Mouse (Mus musculus): ENCODE data around the gene Mki67. TPM values are rescaled to one million over a fixed set of nuclear protein-coding genes. Genes with fewer than 3 reads are reported as not detected.

Mki67 gene
- 3.7 and 5.3 TPM in 2 replicates for polyA plus RNA-seq (2014; fragmentation: Nextera tagmentation; extraction: Ambion mirVana)

GRCm38 (mm10) chr7:135715642-135716444 is at the start of gene Mki67:
TSS of gene Mki67 (minus strand) at chr7:135716361.
- H3K4me3 ChIP-seq (ENCODE audit: low read depth, low read length): peak within 1 kb of the TSS; percentile 64
- peak within 1 kb of the TSS; percentile 97 for H3K4me2 ChIP-seq (ENCODE audit: low read depth, low read length)
- WGBS: under 1% methylated on average over 71 of the region's 82 CpGs
- peak within 1 kb of the TSS; percentile 42 for H3K9ac ChIP-seq (replicated peaks; ENCODE audit: low read depth, low read length)
- peak; percentile 73 for ATAC-seq (ENCODE audit: low read depth)
- H3K36me3 ChIP-seq (ENCODE audit: control insufficient read depth, insufficient read depth, low read length): no peaks in the 10 kb centered on the region
- 0 out of 2 replicates have a peak, but pooled peaks cover 2% of the 10 kb centered on the region for H3K4me1 ChIP-seq (ENCODE audit: control insufficient read depth, insufficient read depth, low read length)
- no peaks in the 10 kb centered on the region for H3K9me3 ChIP-seq (ENCODE audit: control insufficient read depth, low read length)
- no peak within 1 kb of the TSS for H3K27ac ChIP-seq (ENCODE audit: low read depth, low read length)
- H3K27me3 ChIP-seq (ENCODE audit: control insufficient read depth, insufficient read depth, low read length): no peaks in the 10 kb centered on the region

- no peaks in the 10 kb centered on the region for H3K27me3 ChIP-seq (ENCODE audit: control insufficient read depth, insufficient read depth, low read length)
- no peak overlapping the region for H3K4me3 ChIP-seq (ENCODE audit: low read depth, low read length)
- no peaks in the 10 kb centered on the region for H3K9me3 ChIP-seq (ENCODE audit: control insufficient read depth, low read length)
- no peak overlapping the region for H3K4me2 ChIP-seq (ENCODE audit: low read depth, low read length)
- no peaks in the 10 kb centered on the region for H3K36me3 ChIP-seq (ENCODE audit: control insufficient read depth, insufficient read depth, low read length)
- no peak for ATAC-seq (ENCODE audit: low read depth)
- H3K9ac ChIP-seq (replicated peaks; ENCODE audit: low read depth, low read length): no peak overlapping the region
- H3K4me1 ChIP-seq (ENCODE audit: control insufficient read depth, insufficient read depth, low read length): no peaks in the 10 kb centered on the region
- H3K27ac ChIP-seq (ENCODE audit: low read depth, low read length): no peak overlapping the region
- WGBS: 79% methylated on average over 2 of the region's 2 CpGs
Observed at GRCm38 (mm10) chr7:135763311-135763710, 47.1 kb upstream of the Mki67 start.

- H3K9me3 ChIP-seq (ENCODE audit: control insufficient read depth, low read length): no peaks in the 10 kb centered on the region
- no peaks in the 10 kb centered on the region; the same call in 1 of the 2 replicates for H3K36me3 ChIP-seq (ENCODE audit: control insufficient read depth, insufficient read depth, low read length)
- 70% methylated on average over 12 of the region's 12 CpGs for WGBS
- H3K4me1 ChIP-seq (ENCODE audit: control insufficient read depth, insufficient read depth, low read length): no peaks in the 10 kb centered on the region
- ATAC-seq (ENCODE audit: low read depth): no peak
- no peaks in the 10 kb centered on the region for H3K27me3 ChIP-seq (ENCODE audit: control insufficient read depth, insufficient read depth, low read length)
- no peak overlapping the region for H3K27ac ChIP-seq (ENCODE audit: low read depth, low read length)
- no peak overlapping the region for H3K4me3 ChIP-seq (ENCODE audit: low read depth, low read length)
- H3K9ac ChIP-seq (replicated peaks; ENCODE audit: low read depth, low read length): no peak overlapping the region
- no peak overlapping the region for H3K4me2 ChIP-seq (ENCODE audit: low read depth, low read length)
Observed at GRCm38 (mm10) chr7:135758754-135759510, 42.8 kb upstream of the Mki67 start.

GRCm38 (mm10) chr7:135758171-135758570 is 42.0 kb upstream of the Mki67 start:
- Histone ChIP-seq H3K27me3 (ENCODE audit: control insufficient read depth, insufficient read depth, low read length) (no peaks in the 10 kb centered on the region), H3K9me3 (ENCODE audit: control insufficient read depth, low read length) (no peaks in the 10 kb centered on the region), H3K27ac (ENCODE audit: low read depth, low read length) (peak overlapping the region; percentile 48; the same call in 1 of the 2 replicates), H3K4me2 (ENCODE audit: low read depth, low read length) (no peak overlapping the region), H3K4me3 (ENCODE audit: low read depth, low read length) (no peak overlapping the region), H3K36me3 (ENCODE audit: control insufficient read depth, insufficient read depth, low read length) (no peaks in the 10 kb centered on the region; the same call in 1 of the 2 replicates), H3K4me1 (ENCODE audit: control insufficient read depth, insufficient read depth, low read length) (no peaks in the 10 kb centered on the region), H3K9ac (replicated peaks; ENCODE audit: low read depth, low read length) (no peak overlapping the region)
- ATAC-seq (ENCODE audit: low read depth): no peak
- 74% methylated on average over 4 of the region's 4 CpGs for WGBS

- H3K4me3 ChIP-seq (ENCODE audit: low read depth, low read length): no peak overlapping the region
- no peaks in the 10 kb centered on the region; the same call in 1 of the 2 replicates for H3K36me3 ChIP-seq (ENCODE audit: control insufficient read depth, insufficient read depth, low read length)
- H3K27me3 ChIP-seq (ENCODE audit: control insufficient read depth, insufficient read depth, low read length): no peaks in the 10 kb centered on the region
- 65% methylated on average over 6 of the region's 6 CpGs for WGBS
- no peaks in the 10 kb centered on the region for H3K9me3 ChIP-seq (ENCODE audit: control insufficient read depth, low read length)
- H3K27ac ChIP-seq (ENCODE audit: low read depth, low read length): peak overlapping the region; percentile 30; the same call in 1 of the 2 replicates
- no peak overlapping the region for H3K9ac ChIP-seq (replicated peaks; ENCODE audit: low read depth, low read length)
- H3K4me1 ChIP-seq (ENCODE audit: control insufficient read depth, insufficient read depth, low read length): no peaks in the 10 kb centered on the region
- peak; percentile 75 for ATAC-seq (ENCODE audit: low read depth)
- no peak overlapping the region for H3K4me2 ChIP-seq (ENCODE audit: low read depth, low read length)
Observed at GRCm38 (mm10) chr7:135756984-135757586, 40.9 kb upstream of the Mki67 start.

GRCm38 (mm10) chr7:135748986-135749385 is 32.8 kb upstream of the Mki67 start:
- H3K27ac ChIP-seq (ENCODE audit: low read depth, low read length): no peak overlapping the region
- peak; percentile 46; the same call in 1 of the 2 replicates for ATAC-seq (ENCODE audit: low read depth)

GRCm38 (mm10) chr7:135747072-135747471 is 30.9 kb upstream of the Mki67 start:
- no peak overlapping the region for H3K4me2 ChIP-seq (ENCODE audit: low read depth, low read length)
- 69% methylated on average over 2 of the region's 2 CpGs for WGBS
- ATAC-seq (ENCODE audit: low read depth): no peak

More at GRCm38 (mm10) chr7:135748986-135749385, 32.8 kb upstream of the Mki67 start:
- Histone ChIP-seq H3K4me2 (ENCODE audit: low read depth, low read length) (no peak overlapping the region), H3K4me3 (ENCODE audit: low read depth, low read length) (no peak overlapping the region), H3K9me3 (ENCODE audit: control insufficient read depth, low read length) (no peaks in the 10 kb centered on the region), H3K4me1 (ENCODE audit: control insufficient read depth, insufficient read depth, low read length) (no peaks in the 10 kb centered on the region), H3K27me3 (ENCODE audit: control insufficient read depth, insufficient read depth, low read length) (no peaks in the 10 kb centered on the region), H3K36me3 (ENCODE audit: control insufficient read depth, insufficient read depth, low read length) (no peaks in the 10 kb centered on the region), H3K9ac (replicated peaks; ENCODE audit: low read depth, low read length) (no peak overlapping the region)
- 49% methylated on average over 6 of the region's 6 CpGs for WGBS

GRCm38 (mm10) chr7:135746528-135746927 is 30.4 kb upstream of the Mki67 start:
- WGBS: 54% methylated on average over 6 of the region's 6 CpGs
- no peaks in the 10 kb centered on the region for H3K9me3 ChIP-seq (ENCODE audit: control insufficient read depth, low read length)
- H3K4me2 ChIP-seq (ENCODE audit: low read depth, low read length): no peak overlapping the region
- no peaks in the 10 kb centered on the region for H3K36me3 ChIP-seq (ENCODE audit: control insufficient read depth, insufficient read depth, low read length)
- H3K27me3 ChIP-seq (ENCODE audit: control insufficient read depth, insufficient read depth, low read length): no peaks in the 10 kb centered on the region
- no peak overlapping the region for H3K9ac ChIP-seq (replicated peaks; ENCODE audit: low read depth, low read length)
- ATAC-seq (ENCODE audit: low read depth): no peak
- no peak overlapping the region for H3K27ac ChIP-seq (ENCODE audit: low read depth, low read length)
- H3K4me3 ChIP-seq (ENCODE audit: low read depth, low read length): no peak overlapping the region
- no peaks in the 10 kb centered on the region for H3K4me1 ChIP-seq (ENCODE audit: control insufficient read depth, insufficient read depth, low read length)

More at GRCm38 (mm10) chr7:135747072-135747471, 30.9 kb upstream of the Mki67 start:
- Histone ChIP-seq H3K9me3 (ENCODE audit: control insufficient read depth, low read length) (no peaks in the 10 kb centered on the region), H3K36me3 (ENCODE audit: control insufficient read depth, insufficient read depth, low read length) (no peaks in the 10 kb centered on the region), H3K9ac (replicated peaks; ENCODE audit: low read depth, low read length) (no peak overlapping the region), H3K4me3 (ENCODE audit: low read depth, low read length) (no peak overlapping the region), H3K4me1 (ENCODE audit: control insufficient read depth, insufficient read depth, low read length) (no peaks in the 10 kb centered on the region), H3K27ac (ENCODE audit: low read depth, low read length) (no peak overlapping the region), H3K27me3 (ENCODE audit: control insufficient read depth, insufficient read depth, low read length) (no peaks in the 10 kb centered on the region)

Data from neural tube, embryonic 14.5 days (tissue).